Mouse (Mus musculus): ENCODE results near the gene Fgf11.

The Fgf11 gene

GRCm38 (mm10) chr11:69801379-69801977 lies at the start of gene Fgf11:
TSS of gene Fgf11 (minus strand) at chr11:69801857.
- DNase-seq (ENCODE audit: low spot score in 2 of 2), result no peak

GRCm38 (mm10) chr11:69850754-69851153 lies 49.1 kb upstream of the Fgf11 start:
- DNase-seq (ENCODE audit: low spot score in 2 of 2), result no peak

- no peak for DNase-seq (ENCODE audit: low spot score in 2 of 2)
Measured at GRCm38 (mm10) chr11:69849884-69850283, 48.2 kb upstream of the Fgf11 start.

GRCm38 (mm10) chr11:69849128-69849527 lies 47.5 kb upstream of the Fgf11 start:
- no peak for DNase-seq (ENCODE audit: low spot score in 2 of 2)

- DNase-seq (ENCODE audit: low spot score in 2 of 2), result no peak
Measured at GRCm38 (mm10) chr11:69848021-69848420, 46.4 kb upstream of the Fgf11 start.

- DNase-seq (ENCODE audit: low spot score in 2 of 2), result no peak
Measured at GRCm38 (mm10) chr11:69846738-69847688, 45.4 kb upstream of the Fgf11 start.

GRCm38 (mm10) chr11:69846198-69846680 lies 44.6 kb upstream of the Fgf11 start, which contains the start of gene Plscr3:
TSS of gene Plscr3 (plus strand) at chr11:69846376.
- peak; percentile 88 to 92 for DNase-seq (ENCODE audit: low spot score in 2 of 2)

GRCm38 (mm10) chr11:69838714-69839104 lies 37.1 kb upstream of the Fgf11 start:
- no peak for DNase-seq (ENCODE audit: low spot score in 2 of 2)

- DNase-seq (ENCODE audit: low spot score in 2 of 2), result peak; percentile 92 to 96
Measured at GRCm38 (mm10) chr11:69837952-69838713, 36.5 kb upstream of the Fgf11 start, which contains the start of gene Tmem256. TSS of gene Tmem256 (plus strand) at chr11:69838514.

- no peak for DNase-seq (ENCODE audit: low spot score in 2 of 2)
Measured at GRCm38 (mm10) chr11:69837604-69837951, 35.9 kb upstream of the Fgf11 start, which contains the start of gene Nlgn2. TSS of gene Nlgn2 (minus strand) at chr11:69837784.

GRCm38 (mm10) chr11:69836703-69837576 lies 35.3 kb upstream of the Fgf11 start:
- no peak for DNase-seq (ENCODE audit: low spot score in 2 of 2)

- no peak for DNase-seq (ENCODE audit: low spot score in 2 of 2)
Measured at GRCm38 (mm10) chr11:69835966-69836335, 34.3 kb upstream of the Fgf11 start.

GRCm38 (mm10) chr11:69835326-69835965 lies 33.8 kb upstream of the Fgf11 start:
- no peak for DNase-seq (ENCODE audit: low spot score in 2 of 2)

GRCm38 (mm10) chr11:69834001-69834549 lies 32.4 kb upstream of the Fgf11 start:
- peak; percentile 52 to 54 for DNase-seq (ENCODE audit: low spot score in 2 of 2)

GRCm38 (mm10) chr11:69833554-69833953 lies 31.9 kb upstream of the Fgf11 start:
- DNase-seq (ENCODE audit: low spot score in 2 of 2), result no peak

- DNase-seq (ENCODE audit: low spot score in 2 of 2), result no peak
Measured at GRCm38 (mm10) chr11:69828832-69829231, 27.2 kb upstream of the Fgf11 start.

- no peak for DNase-seq (ENCODE audit: low spot score in 2 of 2)
Measured at GRCm38 (mm10) chr11:69823456-69823855, 21.8 kb upstream of the Fgf11 start.

GRCm38 (mm10) chr11:69822080-69822479 lies 20.4 kb upstream of the Fgf11 start, which contains the start of gene Spem1:
TSS of gene Spem1 (minus strand) at chr11:69822180.
- no peak for DNase-seq (ENCODE audit: low spot score in 2 of 2)

- DNase-seq (ENCODE audit: low spot score in 2 of 2), result no peak
Measured at GRCm38 (mm10) chr11:69818871-69819270, 17.2 kb upstream of the Fgf11 start.

GRCm38 (mm10) chr11:69818365-69818764 lies 16.7 kb upstream of the Fgf11 start, which contains the start of gene Spem2:
TSS of gene Spem2 (minus strand) at chr11:69818465.
- no peak for DNase-seq (ENCODE audit: low spot score in 2 of 2)

All from spleen, postnatal 36 days (tissue).